Mouse (Mus musculus) thymus, adult 2 months (tissue): ENCODE data around the gene Arhgef7. TPM values are rescaled to one million over a fixed set of nuclear protein-coding genes. Genes with fewer than 3 reads are reported as not detected.

ENCODE experiments used
- DNase-seq: peaks from one replicate; pipeline ENCODE4 v3.0.0; 2021
- H3K27ac ChIP-seq: fragments of 200-500 bp; 2 replicates; pipeline ENCODE4 v1.5.1; 2012; ENCODE audit warnings: low read length, control low read depth; ENCODE audit not compliant: control insufficient read depth, insufficient read depth
- H3K27me3 ChIP-seq: fragments of 200-500 bp; 2 replicates; pipeline ENCODE4 v1.6.1; 2012; ENCODE audit warnings: mild to moderate bottlenecking, low read length, moderate library complexity, mixed read lengths; ENCODE audit not compliant: control insufficient read depth, insufficient read depth
- H3K36me3 ChIP-seq: fragments of 200-500 bp; 2 replicates; pipeline ENCODE4 v1.6.1; 2012; ENCODE audit warnings: mild to moderate bottlenecking, low read length, moderate library complexity; ENCODE audit not compliant: control insufficient read depth, insufficient read depth
- H3K4me1 ChIP-seq: fragments of 200-500 bp; replicated peaks from 2 replicates; pipeline ENCODE4 v1.6.1; 2012; ENCODE audit warnings: low read length; ENCODE audit not compliant: control insufficient read depth, insufficient read depth
- H3K4me3 ChIP-seq: fragments of 200-500 bp; 2 replicates; pipeline ENCODE4 v1.5.1; 2012; ENCODE audit warnings: mild to moderate bottlenecking, low read length, control low read depth, moderate library complexity; ENCODE audit not compliant: control insufficient read depth, insufficient read depth
- CTCF ChIP-seq: fragments of 200-500 bp; IDR thresholded peaks from 2 replicates; pipeline ENCODE4 v1.5.1; 2012; ENCODE audit warnings: mild to moderate bottlenecking, control low read depth, low read length, moderate library complexity, borderline replicate concordance; ENCODE audit not compliant: control insufficient read depth, poor library complexity, insufficient read depth; ENCODE audit errors: extremely low read depth
- POLR2A ChIP-seq: fragments of 200-500 bp; IDR thresholded peaks from 2 replicates; pipeline ENCODE4 v1.6.1; 2012; ENCODE audit warnings: mild to moderate bottlenecking, low read length, control low read depth, moderate library complexity; ENCODE audit not compliant: control insufficient read depth, poor library complexity, insufficient read depth; ENCODE audit errors: extremely low read depth
- WGBS: fragments of 180-500 bp; shearing (Covaris S2); methylation state at CpG from one replicate; pipeline ENCODE4 v1.1.7; 2018; 5-methylcytosine and 5-hydroxymethylcytosine counted together
- polyA plus RNA-seq: library from polyadenylated mRNA; depleted of rRNA; stranded (reverse); fragments of >200 nt; gene quantifications from 2 replicates; pipeline ENCODE4 v1.2.3, GENCODE M21; 2012

Arhgef7 gene
- polyA plus RNA-seq, 1 experiment: 36.1 TPM

- Histone ChIP-seq H3K4me1 (no peaks in the 10 kb centered on the region), H3K4me3 (no peak within 1 kb of the TSS), H3K27ac (no peak within 1 kb of the TSS), H3K27me3 (no peaks in the 10 kb centered on the region; the same call in 1 of the 2 replicates), H3K36me3 (no peaks in the 10 kb centered on the region)
- 50% methylated on average over 6 of the region's 6 CpGs for WGBS
- no peak for DNase-seq
- TF ChIP-seq CTCF (no peak), POLR2A (no peak)
Measured at GRCm38 (mm10) chr8:11701033-11701362, 26.5 kb upstream of the Arhgef7 start, which contains the start of gene 1700016D06Rik. 1700016D06Rik (minus strand) TSS chr8:11701063.

GRCm38 (mm10) chr8:11701428-11701827, 26.1 kb upstream of the Arhgef7 start:
- WGBS: 55% methylated on average over 6 of the region's 6 CpGs
- Histone ChIP-seq H3K4me1 (no peaks in the 10 kb centered on the region), H3K27me3 (no peaks in the 10 kb centered on the region; the same call in 1 of the 2 replicates), H3K36me3 (no peaks in the 10 kb centered on the region), H3K4me3 (no peak overlapping the region), H3K27ac (no peak overlapping the region)
- TF ChIP-seq POLR2A (no peak), CTCF (no peak)
- DNase-seq: no peak

- Histone ChIP-seq H3K4me3 (no peak overlapping the region), H3K27me3 (no peaks in the 10 kb centered on the region; the same call in 1 of the 2 replicates), H3K36me3 (no peaks in the 10 kb centered on the region), H3K27ac (no peak overlapping the region), H3K4me1 (no peaks in the 10 kb centered on the region)
- 84% methylated on average over 5 of the region's 5 CpGs for WGBS
- DNase-seq: no peak
- TF ChIP-seq POLR2A: no peak
- TF ChIP-seq CTCF: no peak
Measured at GRCm38 (mm10) chr8:11703789-11704188, 23.7 kb upstream of the Arhgef7 start.

GRCm38 (mm10) chr8:11704716-11705420, 22.7 kb upstream of the Arhgef7 start:
- DNase-seq: no peak
- H3K27ac ChIP-seq: no peak overlapping the region

GRCm38 (mm10) chr8:11705818-11706217, 21.7 kb upstream of the Arhgef7 start:
- Histone ChIP-seq H3K27ac (no peak overlapping the region), H3K4me1 (no peaks in the 10 kb centered on the region), H3K4me3 (no peak overlapping the region), H3K36me3 (no peaks in the 10 kb centered on the region), H3K27me3 (no peaks in the 10 kb centered on the region; the same call in 1 of the 2 replicates)
- 95% methylated on average over 12 of the region's 12 CpGs for WGBS
- no peak for DNase-seq
- TF ChIP-seq CTCF: no peak
- no peak for TF ChIP-seq POLR2A

More at GRCm38 (mm10) chr8:11704716-11705420, 22.7 kb upstream of the Arhgef7 start:
- WGBS: 73% methylated on average over 6 of the region's 6 CpGs
- no peaks in the 10 kb centered on the region for H3K4me1 ChIP-seq
- H3K27me3 ChIP-seq: no peaks in the 10 kb centered on the region; the same call in 1 of the 2 replicates
- H3K4me3 ChIP-seq: no peak overlapping the region
- H3K36me3 ChIP-seq: no peaks in the 10 kb centered on the region
- TF ChIP-seq POLR2A (no peak), CTCF (no peak)

- no peaks in the 10 kb centered on the region for H3K27me3 ChIP-seq
- no peak overlapping the region for H3K27ac ChIP-seq
- H3K4me3 ChIP-seq: no peak overlapping the region
- no peaks in the 10 kb centered on the region for H3K36me3 ChIP-seq
- no peaks in the 10 kb centered on the region for H3K4me1 ChIP-seq
- no peak for DNase-seq
- no peak for TF ChIP-seq CTCF
- no peak for TF ChIP-seq POLR2A
- WGBS: 66% methylated on average over 3 of the region's 3 CpGs
Measured at GRCm38 (mm10) chr8:11707701-11708100, 19.8 kb upstream of the Arhgef7 start.
